Mouse (Mus musculus) brain, embryonic 14.5 days (tissue): ENCODE results near the gene Cpd. TPM values are rescaled to one million over a fixed set of nuclear protein-coding genes. Genes with fewer than 3 reads are reported as not detected.
A peak's percentile ranks its signal among the peaks of the same experiment; 100 is the strongest.
"Not testable (repeated sequence)": the region's sequence is repeated elsewhere in the genome, so short reads cannot be mapped to it uniquely, and the experiment has no call there.

Experiments used
- DNase-seq: peaks from one replicate; pipeline ENCODE4 v3.0.0-alpha.2; 2011; ENCODE audit warnings: low read depth
- CTCF ChIP-seq: fragments of 200-500 bp; IDR thresholded peaks from 2 replicates; pipeline ENCODE4 v1.5.1; 2012; ENCODE audit warnings: inconsistent platforms, mild to moderate bottlenecking, moderate library complexity, borderline replicate concordance; ENCODE audit not compliant: insufficient read depth, insufficient read length; ENCODE audit errors: extremely low read depth
- POLR2A ChIP-seq: fragments of 200-500 bp; IDR thresholded peaks from 2 replicates; pipeline ENCODE4 v1.6.1; 2012; ENCODE audit warnings: mild to moderate bottlenecking, inconsistent platforms, borderline replicate concordance; ENCODE audit not compliant: poor library complexity, insufficient read depth, insufficient read length, severe bottlenecking; ENCODE audit errors: extremely low read depth
- polyA plus RNA-seq: library from polyadenylated mRNA; depleted of rRNA; stranded (reverse); fragments of >200 nt; gene quantifications from 2 replicates; pipeline ENCODE4 v1.2.3, GENCODE M21; 2012

Gene Cpd
- polyA plus RNA-seq, 1 experiment: 19.2 TPM

DNA sequence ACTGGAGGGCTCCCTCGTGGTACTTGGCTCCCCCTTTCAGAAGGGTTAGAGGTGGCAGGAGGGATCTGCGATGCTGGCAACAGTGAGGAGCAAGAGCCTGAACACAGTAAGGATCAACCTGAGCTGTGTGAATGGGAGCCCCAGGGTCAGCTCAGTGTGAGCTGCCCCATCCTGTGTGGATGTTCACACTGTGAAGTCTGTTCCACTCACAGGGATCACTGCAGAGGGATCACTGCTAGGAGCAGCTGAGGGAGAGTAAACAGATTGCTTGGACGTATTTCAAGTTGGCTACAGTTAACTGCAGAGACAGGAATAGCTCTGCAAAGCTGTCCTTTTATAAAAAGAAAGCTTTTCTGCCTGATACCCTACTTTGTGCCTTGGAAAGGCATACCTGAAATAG is 37.4 kb downstream of the Cpd start:
- peak; percentile 62 for DNase-seq
- no peak for TF ChIP-seq POLR2A
- no peak for TF ChIP-seq CTCF

GRCm38 (mm10) chr11:76808550-76808949 is 38.3 kb downstream of the Cpd start:
- DNase-seq: no peak
- TF ChIP-seq POLR2A (no peak), CTCF (no peak)

- TF ChIP-seq POLR2A (no peak), CTCF (no peak)
Observed at GRCm38 (mm10) chr11:76807007-76807679, 39.7 kb downstream of the Cpd start.

DNA sequence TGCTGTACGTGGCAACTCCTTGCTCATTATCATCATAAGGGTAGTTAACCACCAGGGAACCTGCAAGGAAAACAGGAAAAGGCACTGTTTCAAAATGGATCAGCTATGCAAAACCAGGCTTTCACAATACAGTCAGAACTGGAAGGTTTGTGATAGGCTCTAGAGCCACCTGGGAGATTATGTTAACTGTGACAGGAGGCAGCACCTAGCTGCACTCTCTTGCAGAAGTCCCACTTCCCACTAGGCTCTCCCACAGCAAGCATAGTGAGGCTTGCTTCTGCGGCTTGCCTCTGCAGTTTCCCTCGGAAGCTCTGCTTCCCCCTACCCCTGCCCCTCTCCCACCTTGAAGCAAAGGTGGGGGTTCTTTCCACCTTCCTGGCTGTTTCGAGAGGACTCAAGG is 40.8 kb downstream of the Cpd start:
- DNase-seq: no peak
- TF ChIP-seq POLR2A (no peak), CTCF (no peak)

More at GRCm38 (mm10) chr11:76807007-76807679, 39.7 kb downstream of the Cpd start:
- no peak for DNase-seq

DNA sequence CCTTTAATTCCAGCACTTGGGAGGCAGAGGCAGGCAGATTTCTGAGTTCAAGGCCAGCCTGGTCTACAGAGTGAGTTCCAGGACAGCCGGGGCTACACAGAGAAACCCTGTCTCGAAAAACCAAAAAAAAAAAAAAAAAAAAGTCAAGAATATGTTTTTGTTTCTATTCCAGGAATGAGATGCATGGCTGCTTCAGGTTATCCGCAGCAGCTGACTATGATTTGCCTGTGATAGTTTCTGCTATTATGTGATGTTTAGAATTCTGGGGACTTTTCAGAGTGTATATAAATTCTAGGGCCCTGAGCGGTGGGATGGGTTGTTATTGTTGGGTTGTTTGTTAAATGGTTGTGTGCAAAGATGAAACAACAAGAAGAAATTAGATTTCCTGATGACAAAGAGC is 41.7 kb downstream of the Cpd start:
- DNase-seq: not testable (repeated sequence)

- no peak for DNase-seq
- TF ChIP-seq POLR2A: no peak
- TF ChIP-seq CTCF: no peak
Observed at GRCm38 (mm10) chr11:76803266-76803665, 43.6 kb downstream of the Cpd start.

DNA sequence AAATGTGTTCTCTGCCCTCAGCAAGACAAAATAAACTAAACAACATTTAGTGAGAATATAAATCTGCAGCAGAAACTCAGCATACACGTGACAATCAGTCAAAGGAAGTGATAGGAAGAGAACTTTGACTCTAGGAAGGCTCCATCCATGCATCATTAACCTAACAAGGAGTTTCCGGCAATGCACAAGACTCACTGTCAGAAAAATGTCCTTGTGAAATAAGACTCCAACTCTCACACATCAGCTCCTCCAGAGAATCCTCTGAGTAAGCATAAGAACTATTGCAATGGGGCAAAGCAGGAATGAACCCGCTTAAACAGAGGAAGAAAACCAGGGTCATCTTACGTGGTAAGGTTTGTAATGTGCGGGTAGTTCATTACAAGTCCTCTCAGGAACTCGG is 49.6 kb downstream of the Cpd start:
- TF ChIP-seq POLR2A (no peak), CTCF (no peak)

GRCm38 (mm10) chr11:76795326-76795725 is 51.5 kb downstream of the Cpd start:
- no peak for DNase-seq
- TF ChIP-seq CTCF (no peak), POLR2A (no peak)

More for the DNA sequence above, 49.6 kb downstream of the Cpd start:
- no peak for DNase-seq

DNA sequence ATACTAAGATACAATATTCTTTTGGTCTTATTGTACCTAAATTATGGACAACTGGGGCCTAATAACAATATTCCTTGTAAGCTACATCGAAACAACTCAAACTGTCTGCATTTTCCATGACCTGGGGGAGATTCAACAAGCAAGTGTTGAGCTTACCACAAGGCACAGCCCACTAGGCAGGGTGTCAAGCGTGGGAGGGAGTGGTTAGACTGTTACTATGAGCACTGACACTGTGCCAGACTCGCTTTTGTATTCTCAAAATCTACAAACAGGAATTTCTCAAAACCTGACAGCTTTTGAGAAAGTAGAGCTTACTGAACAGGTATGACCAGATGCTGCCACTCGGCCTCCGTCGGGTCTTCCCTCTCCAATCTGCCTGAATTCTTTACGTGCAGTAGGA is 55.5 kb downstream of the Cpd start:
- TF ChIP-seq POLR2A: no peak
- TF ChIP-seq CTCF: no peak
- no peak for DNase-seq

GRCm38 (mm10) chr11:76789252-76789651 is 57.6 kb downstream of the Cpd start:
- DNase-seq: peak; percentile 77

GRCm38 (mm10) chr11:76775533-76775932 is 71.3 kb downstream of the Cpd start:
- TF ChIP-seq POLR2A: no peak
- TF ChIP-seq CTCF: no peak
- no peak for DNase-seq

More at GRCm38 (mm10) chr11:76789252-76789651, 57.6 kb downstream of the Cpd start:
- TF ChIP-seq CTCF (peak; percentile 69; the same call in 1 of the 2 replicates), POLR2A (no peak)

- no peak for DNase-seq
- no peak for TF ChIP-seq CTCF
- no peak for TF ChIP-seq POLR2A
Observed at GRCm38 (mm10) chr11:76773811-76774210, 73.0 kb downstream of the Cpd start.
